Mouse (Mus musculus) spleen, adult 2 months (tissue): ENCODE measurements around the gene Ptges3.

Source experiments
- CTCF ChIP-seq: fragments of 200-500 bp; IDR thresholded peaks from 2 replicates; pipeline ENCODE4 v1.5.1; 2011; ENCODE audit warnings: mild to moderate bottlenecking, inconsistent platforms; ENCODE audit not compliant: insufficient read depth, insufficient read length, insufficient replicate concordance; ENCODE audit errors: extremely low read depth
- POLR2A ChIP-seq: fragments of 200-500 bp; IDR thresholded peaks from 2 replicates; pipeline ENCODE4 v1.6.1; 2011; ENCODE audit warnings: low read depth, low read length, inconsistent platforms

GRCm38 (mm10) chr10:128039858-128040257 lies 18.9 kb upstream of the Ptges3 start:
- TF ChIP-seq CTCF, result no peak
- no peak for TF ChIP-seq POLR2A
